Mouse (Mus musculus): ENCODE measurements around the gene Mybpc1. TPM values are rescaled to one million over a fixed set of nuclear protein-coding genes. Genes with fewer than 3 reads are reported as not detected.
A peak's percentile ranks its signal among the peaks of the same experiment; 100 is the strongest.

Gene Mybpc1
- total RNA-seq (2021), result 1 to 10 TPM; 4.6 to 5.7 TPM

- intact Hi-C loops (cut with DNase I), result no loop called here
- DNase-seq (ENCODE audit: low spot score in 2 of 2), result no peak
Observed at GRCm38 (mm10) chr10:88604943-88605342, at the start of gene Mybpc1. Mybpc1 (minus strand) TSS chr10:88605152.

- intact Hi-C loops (cut with DNase I), result no loop called here
- no peak for DNase-seq (ENCODE audit: low spot score in 2 of 2)
Observed at GRCm38 (mm10) chr10:88645448-88645847, 40.5 kb upstream of the Mybpc1 start.

GRCm38 (mm10) chr10:88631330-88631953 is 26.5 kb upstream of the Mybpc1 start:
- DNase-seq (ENCODE audit: low spot score in 2 of 2), result no peak
- intact Hi-C loops (cut with DNase I), result no loop called here

GRCm38 (mm10) chr10:88630663-88631329 is 25.8 kb upstream of the Mybpc1 start:
- intact Hi-C loops (cut with DNase I), result no loop called here
- no peak for DNase-seq (ENCODE audit: low spot score in 2 of 2)

- intact Hi-C loops (cut with DNase I), result no loop called here
- DNase-seq (ENCODE audit: low spot score in 2 of 2), result peak in 1 of 2 experiments; percentile 43
Observed at GRCm38 (mm10) chr10:88627052-88627451, 22.1 kb upstream of the Mybpc1 start.

- intact Hi-C loops (cut with DNase I), result no loop called here
- DNase-seq (ENCODE audit: low spot score in 2 of 2), result no peak
Observed at GRCm38 (mm10) chr10:88626176-88626575, 21.2 kb upstream of the Mybpc1 start.

- intact Hi-C loops (cut with DNase I), result loop anchor here (5.0 kb wide), 1 partner anchor 83 kb away; no protein-coding TSS in a partner anchor
- peak in 1 of 2 experiments; percentile 58 for DNase-seq (ENCODE audit: low spot score in 2 of 2)
Observed at GRCm38 (mm10) chr10:88624300-88624699, 19.3 kb upstream of the Mybpc1 start.

- intact Hi-C loops (cut with DNase I), result loop anchor here (5.0 kb wide), 1 partner anchor 85 kb away; no protein-coding TSS in a partner anchor
- DNase-seq (ENCODE audit: low spot score in 2 of 2), result peak; percentile 8 to 41
Observed at GRCm38 (mm10) chr10:88622624-88623023, 17.7 kb upstream of the Mybpc1 start.

GRCm38 (mm10) chr10:88620809-88621208 is 15.9 kb upstream of the Mybpc1 start:
- DNase-seq (ENCODE audit: low spot score in 2 of 2), result no peak
- intact Hi-C loops (cut with DNase I), result loop anchor here (5.0 kb wide), 1 partner anchor 86 kb away; no protein-coding TSS in a partner anchor

GRCm38 (mm10) chr10:88613051-88613450 is 8.1 kb upstream of the Mybpc1 start:
- DNase-seq (ENCODE audit: low spot score in 2 of 2), result no peak
- intact Hi-C loops (cut with DNase I), result no loop called here

- DNase-seq (ENCODE audit: low spot score in 2 of 2), result no peak
- intact Hi-C loops (cut with DNase I), result no loop called here
Observed at GRCm38 (mm10) chr10:88606686-88607085, 1.7 kb upstream of the Mybpc1 start.

GRCm38 (mm10) chr10:88606065-88606464 is 1.1 kb upstream of the Mybpc1 start:
- intact Hi-C loops (cut with DNase I), result no loop called here
- DNase-seq (ENCODE audit: low spot score in 2 of 2), result no peak

GRCm38 (mm10) chr10:88603773-88604172 is 1.2 kb downstream of the Mybpc1 start:
- no peak for DNase-seq (ENCODE audit: low spot score in 2 of 2)
- intact Hi-C loops (cut with DNase I), result no loop called here

- intact Hi-C loops (cut with DNase I), result no loop called here
- DNase-seq (ENCODE audit: low spot score in 2 of 2), result no peak
Observed at GRCm38 (mm10) chr10:88603256-88603655, 1.7 kb downstream of the Mybpc1 start.

GRCm38 (mm10) chr10:88600591-88600990 is 4.4 kb downstream of the Mybpc1 start:
- intact Hi-C loops (cut with DNase I), result no loop called here
- no peak for DNase-seq (ENCODE audit: low spot score in 2 of 2)

- DNase-seq (ENCODE audit: low spot score in 2 of 2), result no peak
- intact Hi-C loops (cut with DNase I), result no loop called here
Observed at GRCm38 (mm10) chr10:88592316-88592715, 12.6 kb downstream of the Mybpc1 start.

GRCm38 (mm10) chr10:88591042-88591441 is 13.9 kb downstream of the Mybpc1 start:
- DNase-seq (ENCODE audit: low spot score in 2 of 2), result peak; percentile 19 to 35
- intact Hi-C loops (cut with DNase I), result no loop called here

GRCm38 (mm10) chr10:88584469-88584868 is 20.5 kb downstream of the Mybpc1 start:
- peak; percentile 35 to 58 for DNase-seq (ENCODE audit: low spot score in 2 of 2)
- intact Hi-C loops (cut with DNase I), result no loop called here

- no peak for DNase-seq (ENCODE audit: low spot score in 2 of 2)
- intact Hi-C loops (cut with DNase I), result no loop called here
Observed at GRCm38 (mm10) chr10:88580786-88581185, 24.2 kb downstream of the Mybpc1 start.

- intact Hi-C loops (cut with DNase I), result no loop called here
- DNase-seq (ENCODE audit: low spot score in 2 of 2), result no peak
Observed at GRCm38 (mm10) chr10:88578651-88579050, 26.3 kb downstream of the Mybpc1 start.

GRCm38 (mm10) chr10:88574115-88574635 is 30.8 kb downstream of the Mybpc1 start:
- intact Hi-C loops (cut with DNase I), result no loop called here
- no peak for DNase-seq (ENCODE audit: low spot score in 2 of 2)

Measured in left cerebral cortex, postnatal 25 days (tissue).